Mouse (Mus musculus) C2C12 (cell line): ENCODE results near the gene Man2a2.

Experiments
- CEBPB ChIP-seq: IDR thresholded peaks from one replicate; pipeline ENCODE4 v1.6.1; 2011; ENCODE audit warnings: low read depth, mild to moderate bottlenecking, control low read depth, moderate library complexity
- CTCF ChIP-seq: IDR thresholded peaks from one replicate; pipeline ENCODE4 v1.5.1; 2011; ENCODE audit not compliant: control insufficient read depth, insufficient read depth, insufficient read length
- MAX ChIP-seq: IDR thresholded peaks from one replicate; pipeline ENCODE4 v1.6.1; 2011; ENCODE audit warnings: mild to moderate bottlenecking, control low read depth

- TF ChIP-seq CTCF, result no peak
- TF ChIP-seq MAX, result no peak
- TF ChIP-seq CEBPB, result no peak
These were observed 23.4 kb upstream of the Man2a2 start for GRCm38 (mm10) chr7:80394600-80394999.
